Mouse (Mus musculus): ENCODE measurements at regions not wholly inside any gene's neighbourhood (a gene's known extent, or its start where the extent isn't known, plus 50 kb on each side); places are given as distances from the start of the nearest gene placed in this dataset.
"Not testable (repeated sequence)": the region's sequence is repeated elsewhere in the genome, so short reads cannot be mapped to it uniquely, and the experiment has no call there.

DNA sequence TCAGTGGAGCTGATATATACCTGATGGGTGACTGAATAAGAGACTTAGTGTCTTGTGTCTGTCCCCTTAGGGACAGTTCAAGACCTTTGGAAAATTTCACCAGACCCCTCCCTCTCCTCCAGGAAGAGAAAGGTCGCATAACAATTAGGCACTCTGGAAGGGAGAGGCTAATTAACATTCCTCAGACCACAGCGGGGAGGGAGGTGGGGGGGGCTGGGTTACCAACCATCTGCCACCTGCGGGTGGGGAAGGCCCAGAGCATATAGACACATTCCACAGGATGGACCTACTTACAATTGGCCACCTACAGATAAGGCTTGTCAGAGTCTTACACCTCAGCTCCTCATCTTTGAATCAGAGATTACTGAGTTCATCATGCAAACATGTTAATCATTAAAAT, 114.6 kb downstream of the Car2 start:
- in situ Hi-C loops (cut with MboI; ENCODE audit: low pct_unique_long_range_greater_than_20kb in 1 of 2, low sequenced_read_pairs in 2 of 2, unreplicated experiment in 1 of 2): loop anchor here in 1 of 2 experiments (10.0 kb wide), 1 partner anchor 116 kb away; the partner anchor contains the start of gene Car2

DNA sequence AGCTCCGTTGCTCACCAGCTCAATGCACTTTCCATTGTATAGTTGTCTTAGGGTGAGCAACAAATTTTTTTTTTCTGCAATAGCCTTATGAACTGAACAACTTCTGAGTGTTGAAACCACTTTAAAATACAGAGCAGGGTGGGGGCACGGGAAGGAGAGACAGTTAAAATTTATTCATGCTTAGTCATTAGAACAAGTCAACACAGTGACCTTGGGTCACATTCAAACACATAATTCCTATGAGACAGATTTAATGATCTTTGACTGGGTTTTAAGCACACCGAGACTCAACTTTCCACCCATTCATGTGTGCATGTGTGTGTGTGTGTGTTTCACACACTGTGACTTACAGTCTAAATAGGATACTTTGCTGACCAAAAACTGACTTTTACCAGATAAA, 121.7 kb downstream of the Car2 start:
- in situ Hi-C loops (cut with MboI; ENCODE audit: low pct_unique_long_range_greater_than_20kb in 1 of 2, low sequenced_read_pairs in 2 of 2, unreplicated experiment in 1 of 2): loop anchor here in 1 of 2 experiments (10.0 kb wide), 1 partner anchor 123 kb away; the partner anchor contains the start of gene Car2

DNA sequence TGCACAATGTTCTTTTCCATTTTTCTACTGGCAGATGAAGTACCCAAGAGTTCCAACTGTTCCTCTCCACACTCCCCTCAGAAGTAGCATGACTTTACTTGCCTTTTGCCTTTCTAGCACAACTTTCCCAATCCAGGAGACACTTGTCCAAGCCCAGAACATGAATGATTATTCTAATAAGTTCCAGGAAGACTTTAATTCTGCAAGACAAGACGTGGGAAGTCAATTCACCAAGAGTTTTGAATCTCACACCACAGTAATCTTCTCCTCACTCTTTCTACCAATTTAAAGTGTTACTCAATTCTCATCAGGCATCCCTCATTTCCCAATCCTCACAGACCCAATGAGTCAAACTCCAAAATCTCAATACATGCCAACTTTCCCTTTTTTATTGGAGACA, 122.4 kb downstream of the Car2 start:
- in situ Hi-C loops (cut with MboI; ENCODE audit: low pct_unique_long_range_greater_than_20kb in 1 of 2, low sequenced_read_pairs in 2 of 2, unreplicated experiment in 1 of 2): loop anchor here in 1 of 2 experiments (10.0 kb wide), 1 partner anchor 124 kb away; the partner anchor contains the start of gene Car2

DNA sequence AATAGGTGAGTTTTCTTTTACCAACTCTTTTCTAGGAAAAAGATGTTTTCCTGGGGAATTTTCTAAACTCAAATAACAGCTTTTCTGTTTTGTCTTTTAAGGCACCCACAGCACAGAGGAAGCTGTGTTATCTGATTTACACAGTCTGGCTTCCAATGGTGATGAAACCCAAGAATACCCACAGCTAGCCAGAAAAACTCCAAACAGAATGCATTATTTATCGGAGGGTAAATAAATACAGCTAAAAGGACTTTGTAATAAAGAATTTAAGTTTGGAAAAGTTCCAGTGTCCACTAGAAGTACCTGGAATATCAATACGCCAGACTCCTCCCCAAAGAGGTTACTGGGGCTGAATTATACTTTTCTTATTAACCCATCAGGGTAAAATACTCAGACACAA, 123.7 kb downstream of the Car2 start:
- in situ Hi-C loops (cut with MboI; ENCODE audit: low pct_unique_long_range_greater_than_20kb in 1 of 2, low sequenced_read_pairs in 2 of 2, unreplicated experiment in 1 of 2): loop anchor here in 1 of 2 experiments (10.0 kb wide), 1 partner anchor 125 kb away; the partner anchor contains the start of gene Car2

DNA sequence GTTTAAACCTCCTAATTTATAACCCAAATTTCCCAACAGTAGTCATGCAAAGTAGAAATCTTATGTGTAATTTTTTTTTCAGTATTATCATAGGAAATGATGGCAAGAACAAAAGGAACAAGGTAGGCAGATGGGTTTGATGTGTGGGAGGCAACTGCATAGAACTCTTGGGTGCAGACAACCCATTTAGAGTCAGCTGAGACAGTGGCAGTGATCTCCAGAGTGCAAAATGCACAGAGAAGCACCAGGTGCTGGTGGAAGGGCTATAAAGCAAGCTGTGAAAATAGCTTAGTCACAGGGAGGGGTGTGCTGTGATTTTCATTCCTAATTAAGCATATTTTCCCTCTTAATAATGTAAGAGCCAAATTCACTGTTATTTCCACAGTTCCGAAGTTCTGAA, 130.5 kb downstream of the Car2 start:
- in situ Hi-C loops (cut with MboI; ENCODE audit: low pct_unique_long_range_greater_than_20kb in 1 of 2, low sequenced_read_pairs in 2 of 2, unreplicated experiment in 1 of 2): no loop called here

DNA sequence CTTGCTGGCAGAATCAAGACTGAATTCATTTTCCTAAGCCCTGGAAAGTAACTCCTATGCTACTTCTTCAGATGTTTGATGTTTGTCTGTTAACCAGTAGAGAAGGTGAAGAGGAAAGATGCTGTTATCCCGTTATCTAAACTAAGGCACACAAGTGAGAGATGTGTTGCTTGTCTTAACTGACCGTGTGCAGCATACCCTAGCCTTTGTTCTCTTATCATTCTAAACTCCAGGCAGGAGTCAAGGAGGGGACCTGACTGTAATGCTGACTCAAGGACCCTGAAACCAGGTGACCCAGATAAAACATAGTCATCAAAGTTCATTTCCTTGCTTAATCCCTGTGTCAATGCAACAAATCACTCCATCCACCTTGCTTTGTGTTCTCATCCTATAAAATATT, 136.7 kb downstream of the Car2 start:
- in situ Hi-C loops (cut with MboI; ENCODE audit: low pct_unique_long_range_greater_than_20kb in 1 of 2, low sequenced_read_pairs in 2 of 2, unreplicated experiment in 1 of 2): no loop called here

DNA sequence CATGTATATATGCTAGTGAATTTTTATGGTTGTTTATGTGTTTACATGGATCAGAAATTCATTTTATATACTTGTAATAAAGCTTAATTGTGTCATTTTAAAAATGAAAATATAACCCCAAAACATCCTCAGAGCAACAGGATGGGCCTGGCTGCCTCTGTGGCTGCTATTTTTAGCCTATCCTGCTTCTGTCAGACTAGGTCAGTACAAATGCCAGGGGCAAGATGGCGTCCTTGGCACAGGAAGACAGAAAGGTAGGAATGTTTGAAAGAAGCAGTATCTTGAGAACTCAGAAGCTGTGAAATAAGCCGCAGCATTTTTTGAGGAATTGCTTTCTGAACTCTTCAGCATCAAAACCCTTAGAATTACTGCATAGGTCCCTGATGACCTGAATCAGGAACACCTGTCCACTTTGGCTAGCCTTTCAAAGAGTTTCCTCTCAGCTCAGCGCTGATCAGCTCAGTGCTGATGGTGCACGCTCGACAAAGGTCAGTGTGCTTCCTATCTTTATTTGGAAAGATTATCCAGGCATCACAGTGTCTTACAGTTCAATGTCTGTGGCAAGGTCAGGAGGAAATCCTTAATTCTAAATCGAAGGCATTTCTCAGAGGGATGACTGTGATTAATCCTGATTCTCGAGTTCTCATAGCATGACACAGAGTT, 154.9 kb downstream of the Car2 start:
- in situ Hi-C loops (cut with MboI; ENCODE audit: low pct_unique_long_range_greater_than_20kb in 1 of 2, low sequenced_read_pairs in 2 of 2, unreplicated experiment in 1 of 2): no loop called here

DNA sequence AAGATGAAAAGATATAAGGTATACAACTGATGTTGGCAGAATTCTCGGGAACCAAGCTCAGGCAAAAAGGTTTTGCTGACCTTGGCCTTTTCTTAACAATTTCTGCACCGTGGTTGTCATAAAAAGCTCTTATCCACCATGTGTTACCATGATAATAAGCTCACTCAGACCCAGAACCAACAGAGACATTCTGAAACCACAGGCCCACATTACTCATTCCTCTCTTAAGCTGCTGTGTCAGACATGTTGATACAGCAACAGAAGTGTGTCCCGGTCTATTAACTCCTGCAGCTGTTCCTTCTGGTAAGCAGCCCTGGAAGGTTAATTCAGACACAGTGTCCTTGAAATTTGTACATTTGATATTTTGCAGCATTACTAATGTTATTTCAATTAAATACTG, 167.9 kb downstream of the Car2 start:
- in situ Hi-C loops (cut with MboI; ENCODE audit: low pct_unique_long_range_greater_than_20kb in 1 of 2, low sequenced_read_pairs in 2 of 2, unreplicated experiment in 1 of 2): no loop called here

DNA sequence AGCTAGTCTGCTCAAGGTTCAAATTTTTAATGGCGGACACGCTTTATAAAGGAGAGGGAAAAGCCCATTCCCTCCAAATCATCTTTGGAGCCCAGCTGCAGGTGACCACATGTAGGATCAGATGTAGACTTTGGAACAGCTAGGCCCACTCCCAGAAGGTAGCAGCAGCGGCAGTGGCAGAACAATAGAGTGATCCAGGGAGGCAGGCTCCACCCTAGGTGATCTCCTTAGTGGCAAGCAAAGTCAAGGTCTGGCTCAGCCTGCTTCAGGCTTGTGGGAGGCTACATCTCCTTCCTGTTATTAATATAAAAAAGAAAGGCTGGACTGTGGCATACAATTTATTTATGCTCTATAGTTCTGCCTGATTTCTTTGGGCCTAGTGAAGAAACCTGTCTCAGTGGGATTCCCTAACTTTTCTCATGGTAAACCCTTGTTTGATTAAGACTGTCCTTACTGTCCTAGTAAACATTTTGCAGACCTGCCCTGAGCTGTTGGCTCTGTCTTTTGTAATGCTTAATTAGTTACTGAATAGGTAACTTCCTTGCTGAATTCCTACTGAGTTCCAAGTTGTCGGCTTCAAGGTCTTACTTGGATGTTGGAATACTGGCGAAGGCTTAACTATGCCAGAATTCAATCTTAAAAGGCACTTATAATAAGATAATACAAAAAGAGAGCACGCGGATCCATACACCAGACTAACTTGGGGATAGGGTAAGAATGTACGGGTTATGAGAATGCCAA, 169.6 kb downstream of the Car2 start:
- in situ Hi-C loops (cut with MboI; ENCODE audit: low pct_unique_long_range_greater_than_20kb in 1 of 2, low sequenced_read_pairs in 2 of 2, unreplicated experiment in 1 of 2): not testable (repeated sequence)

DNA sequence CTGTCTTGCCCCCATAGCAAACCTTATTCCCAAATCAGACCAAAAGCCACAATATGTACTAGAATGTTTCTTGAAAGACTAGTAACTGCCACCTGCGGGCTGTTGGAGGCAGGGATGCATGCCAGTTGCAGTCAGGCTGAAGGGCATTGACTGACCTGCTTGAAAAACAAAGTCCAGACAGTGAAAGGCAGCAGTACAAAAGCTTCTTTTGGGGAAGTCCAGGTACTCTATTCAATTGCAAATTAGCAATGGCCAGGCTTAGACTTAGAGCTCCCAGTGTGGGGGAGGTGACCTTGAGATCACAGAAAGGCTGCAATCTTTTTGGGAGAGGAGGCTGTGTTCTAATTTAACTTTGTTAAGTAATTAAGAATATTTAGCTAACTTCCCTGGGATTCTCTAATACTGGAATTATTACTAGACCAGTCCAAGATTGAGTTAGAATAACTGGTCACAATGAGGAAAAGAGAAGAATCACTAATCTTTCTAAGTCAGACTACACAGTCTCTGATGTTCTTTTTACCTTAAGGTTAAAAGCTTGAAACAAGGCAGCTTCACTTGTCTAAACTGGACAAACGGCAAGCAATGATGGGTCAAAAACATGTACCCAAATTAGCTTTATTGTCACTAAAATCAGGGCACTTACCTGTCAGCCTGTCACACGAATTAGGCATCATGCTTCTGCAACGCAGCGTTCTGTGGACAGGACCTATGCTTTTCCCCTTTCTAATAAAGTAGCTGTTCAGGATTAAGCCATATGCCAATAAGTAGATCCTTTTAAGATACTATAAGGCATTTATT, 170.9 kb downstream of the Car2 start:
- in situ Hi-C loops (cut with MboI; ENCODE audit: low pct_unique_long_range_greater_than_20kb in 1 of 2, low sequenced_read_pairs in 2 of 2, unreplicated experiment in 1 of 2): not testable (repeated sequence)

DNA sequence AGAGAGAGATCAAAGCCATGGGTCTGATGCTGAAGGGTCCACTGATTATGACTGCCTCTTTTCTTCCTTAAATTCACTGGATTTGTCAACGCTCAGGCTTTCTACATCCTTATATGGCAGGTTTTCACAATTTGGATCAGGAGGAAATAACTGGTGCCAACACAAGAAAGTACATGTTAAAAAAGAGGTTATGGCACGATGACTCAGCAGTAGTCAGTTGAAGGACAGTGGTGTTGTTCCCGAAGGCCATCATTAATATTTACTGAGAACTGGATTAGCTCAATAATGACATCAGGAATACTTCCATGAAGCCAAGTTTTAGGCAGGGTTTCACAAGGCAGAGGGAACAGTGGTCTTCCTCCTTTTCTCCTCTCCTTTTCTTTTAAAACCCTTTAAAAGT, 179.6 kb downstream of the Car2 start:
- in situ Hi-C loops (cut with MboI; ENCODE audit: low pct_unique_long_range_greater_than_20kb in 1 of 2, low sequenced_read_pairs in 2 of 2, unreplicated experiment in 1 of 2): loop anchor here in 1 of 2 experiments (10.0 kb wide), 1 partner anchor 71 kb away; no protein-coding TSS in a partner anchor

DNA sequence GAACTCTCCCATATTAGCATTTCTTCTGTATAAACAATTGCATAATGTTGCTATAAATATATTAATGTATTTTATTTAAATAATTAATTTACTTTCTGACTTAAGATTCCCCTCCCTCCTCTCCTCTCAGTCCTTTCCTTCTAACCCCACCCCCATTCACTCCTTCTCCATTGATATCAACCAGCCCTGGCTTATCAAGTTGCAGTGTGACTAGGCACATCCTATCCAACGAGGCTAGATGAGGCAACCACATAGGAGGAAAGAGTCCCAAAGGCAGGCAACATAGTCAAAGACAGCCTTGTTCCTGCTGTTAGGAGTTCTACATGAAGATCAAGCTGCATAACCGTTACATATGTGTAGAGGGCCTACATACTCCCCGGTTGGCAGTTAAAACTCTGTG, 182.2 kb downstream of the Car2 start:
- in situ Hi-C loops (cut with MboI; ENCODE audit: low pct_unique_long_range_greater_than_20kb in 1 of 2, low sequenced_read_pairs in 2 of 2, unreplicated experiment in 1 of 2): loop anchor here in 1 of 2 experiments (10.0 kb wide), 1 partner anchor 73 kb away; no protein-coding TSS in a partner anchor

DNA sequence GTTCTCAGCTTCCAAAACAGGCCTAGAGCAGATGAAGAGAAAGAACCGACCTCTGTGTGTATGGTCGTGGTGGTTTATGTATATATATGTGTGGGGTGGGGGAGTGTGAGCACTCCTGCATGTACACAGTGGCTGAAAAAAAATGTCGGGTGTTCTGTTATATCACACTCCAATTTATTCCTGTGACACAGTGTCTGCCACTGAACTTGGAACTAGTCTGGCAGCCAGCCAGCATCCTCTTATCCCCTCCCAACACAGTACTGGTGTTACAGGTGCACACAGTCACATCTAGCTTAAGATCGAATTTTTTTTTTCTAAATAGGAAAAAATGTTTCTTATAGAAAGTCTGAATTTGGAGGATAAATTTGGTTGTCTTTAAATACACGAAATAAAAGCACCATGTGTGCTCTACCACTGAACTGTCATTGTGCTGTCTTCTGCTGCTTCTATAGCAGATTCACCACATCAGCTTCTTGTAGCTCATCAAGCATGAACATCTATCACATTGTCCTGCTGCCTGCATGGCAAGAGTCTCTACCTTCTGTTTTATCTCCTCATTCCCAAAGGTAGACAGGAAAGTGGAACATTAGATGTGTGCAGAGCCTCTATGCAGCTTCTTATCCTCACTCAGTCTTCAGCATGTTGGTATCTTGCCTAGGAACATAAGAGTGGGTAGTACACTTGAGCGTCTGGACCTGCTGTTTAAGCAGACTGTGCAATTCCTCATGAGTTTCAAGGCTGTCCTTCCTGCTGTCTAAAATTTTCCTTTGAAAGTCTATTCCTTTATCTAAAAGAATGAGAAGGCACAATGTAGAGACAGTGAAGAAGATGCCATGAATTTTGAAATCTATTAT, 185.2 kb downstream of the Car2 start:
- in situ Hi-C loops (cut with MboI; ENCODE audit: low pct_unique_long_range_greater_than_20kb in 1 of 2, low sequenced_read_pairs in 2 of 2, unreplicated experiment in 1 of 2): no loop called here

DNA sequence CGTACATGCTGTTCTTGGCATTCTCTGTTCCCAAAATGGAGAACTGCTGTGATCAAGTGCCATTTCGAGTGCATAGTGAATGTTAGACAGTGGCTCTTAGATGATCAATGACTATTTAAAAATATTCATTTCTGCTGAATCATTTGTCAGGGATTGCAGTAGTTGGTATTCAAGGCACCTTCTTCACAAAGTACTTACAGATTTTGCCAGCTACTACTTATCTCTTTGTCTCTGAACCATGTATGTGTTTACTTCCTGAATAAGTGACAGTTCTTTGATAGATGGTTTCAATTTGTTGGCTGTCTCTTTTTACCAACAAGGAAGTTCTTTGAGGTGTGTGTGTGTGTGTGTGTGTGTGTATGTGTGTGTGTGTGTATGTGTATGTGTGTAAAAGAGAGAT, 187.3 kb downstream of the Car2 start:
- in situ Hi-C loops (cut with MboI; ENCODE audit: low pct_unique_long_range_greater_than_20kb in 1 of 2, low sequenced_read_pairs in 2 of 2, unreplicated experiment in 1 of 2): no loop called here

DNA sequence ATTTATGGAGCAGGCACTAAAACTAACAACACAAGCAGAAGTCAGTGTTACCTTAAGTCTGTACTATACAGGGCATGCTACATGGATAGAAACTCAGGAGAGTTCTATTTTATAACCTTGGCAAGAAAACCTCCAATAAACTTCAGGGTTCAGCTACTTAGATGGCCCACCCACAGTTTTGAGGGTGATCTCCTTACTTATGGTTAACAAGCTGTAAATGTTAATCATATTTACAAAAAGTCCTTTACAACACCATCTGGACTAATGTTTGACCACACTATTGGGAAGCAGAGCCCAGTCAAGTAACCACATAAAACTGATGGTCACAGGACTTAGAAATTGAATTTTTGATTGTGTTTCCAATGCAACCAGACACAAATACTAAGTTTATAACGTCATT, 187.8 kb downstream of the Car2 start:
- in situ Hi-C loops (cut with MboI; ENCODE audit: low pct_unique_long_range_greater_than_20kb in 1 of 2, low sequenced_read_pairs in 2 of 2, unreplicated experiment in 1 of 2): no loop called here

DNA sequence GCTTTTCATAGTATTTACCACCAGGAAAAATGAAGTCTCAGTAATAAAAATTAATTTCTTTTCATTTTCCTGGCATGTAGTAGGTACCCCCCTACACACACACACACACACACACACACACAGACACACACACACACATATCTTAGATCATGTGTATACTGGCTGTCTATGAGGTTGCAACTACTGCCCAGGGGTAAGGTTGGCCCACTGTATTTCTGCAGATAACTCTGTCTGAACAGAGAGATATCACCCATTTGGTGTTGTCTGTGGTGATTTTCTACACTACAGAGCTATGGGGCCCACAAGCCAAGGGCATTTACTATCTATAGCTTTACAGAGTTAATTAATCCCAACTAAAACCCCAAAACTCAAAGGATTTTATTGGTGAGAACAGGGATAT, 188.9 kb downstream of the Car2 start:
- in situ Hi-C loops (cut with MboI; ENCODE audit: low pct_unique_long_range_greater_than_20kb in 1 of 2, low sequenced_read_pairs in 2 of 2, unreplicated experiment in 1 of 2): no loop called here

DNA sequence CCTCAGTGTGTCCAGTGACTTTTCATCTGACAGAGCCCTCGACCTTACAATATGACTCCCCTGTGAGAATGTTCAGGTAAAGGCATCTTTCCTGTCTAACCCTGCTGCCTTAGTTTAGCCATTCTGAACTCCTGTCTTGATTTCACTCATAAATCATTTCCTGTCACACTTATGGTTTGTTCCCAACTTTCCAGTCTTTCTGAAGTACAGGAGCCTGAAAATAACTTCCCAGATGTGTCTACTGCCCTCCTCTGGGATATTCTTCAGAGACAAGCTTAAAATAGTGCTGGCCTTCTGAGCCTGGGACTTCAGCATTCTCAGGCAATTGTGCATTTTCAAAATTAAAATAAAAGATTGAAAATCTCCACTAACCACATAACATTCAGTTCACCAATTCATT, 204.1 kb downstream of the Car2 start:
- in situ Hi-C loops (cut with MboI; ENCODE audit: low pct_unique_long_range_greater_than_20kb in 1 of 2, low sequenced_read_pairs in 2 of 2, unreplicated experiment in 1 of 2): no loop called here

DNA sequence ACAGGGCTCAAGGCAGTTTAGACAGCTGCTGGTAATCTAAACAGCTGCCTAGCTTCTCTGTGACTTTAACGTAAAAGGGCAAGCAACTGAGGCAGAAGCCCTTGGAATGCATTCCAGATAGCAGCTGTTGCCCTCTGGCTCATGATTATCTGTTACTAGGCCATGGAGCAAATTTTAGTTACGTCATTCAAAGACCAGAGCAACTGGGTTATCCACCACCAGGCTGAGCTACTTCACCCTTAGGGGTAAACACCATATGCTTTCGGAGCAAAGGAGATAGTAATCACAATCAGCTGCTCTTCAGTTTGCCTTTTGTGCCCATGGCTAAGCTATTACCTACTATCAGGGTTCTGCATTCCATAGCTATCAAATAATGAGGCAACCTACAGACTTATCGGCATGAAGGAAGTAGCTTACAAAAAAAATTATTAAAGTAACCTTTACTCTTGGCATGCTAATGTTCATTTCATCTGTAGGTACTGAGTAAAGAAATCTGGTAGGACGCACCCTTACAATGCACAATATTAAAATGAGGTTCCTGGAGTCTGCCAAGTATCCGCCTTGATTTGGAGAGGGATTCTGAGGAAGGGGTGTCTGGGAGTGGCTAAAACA, 212.2 kb downstream of the Car2 start:
- in situ Hi-C loops (cut with MboI; ENCODE audit: low pct_unique_long_range_greater_than_20kb in 1 of 2, low sequenced_read_pairs in 2 of 2, unreplicated experiment in 1 of 2): no loop called here

Data from mouse embryonic stem cell (cell line).